10 mouse cellular contexts compared by ENCODE assay signal in the genomic region with DNA sequence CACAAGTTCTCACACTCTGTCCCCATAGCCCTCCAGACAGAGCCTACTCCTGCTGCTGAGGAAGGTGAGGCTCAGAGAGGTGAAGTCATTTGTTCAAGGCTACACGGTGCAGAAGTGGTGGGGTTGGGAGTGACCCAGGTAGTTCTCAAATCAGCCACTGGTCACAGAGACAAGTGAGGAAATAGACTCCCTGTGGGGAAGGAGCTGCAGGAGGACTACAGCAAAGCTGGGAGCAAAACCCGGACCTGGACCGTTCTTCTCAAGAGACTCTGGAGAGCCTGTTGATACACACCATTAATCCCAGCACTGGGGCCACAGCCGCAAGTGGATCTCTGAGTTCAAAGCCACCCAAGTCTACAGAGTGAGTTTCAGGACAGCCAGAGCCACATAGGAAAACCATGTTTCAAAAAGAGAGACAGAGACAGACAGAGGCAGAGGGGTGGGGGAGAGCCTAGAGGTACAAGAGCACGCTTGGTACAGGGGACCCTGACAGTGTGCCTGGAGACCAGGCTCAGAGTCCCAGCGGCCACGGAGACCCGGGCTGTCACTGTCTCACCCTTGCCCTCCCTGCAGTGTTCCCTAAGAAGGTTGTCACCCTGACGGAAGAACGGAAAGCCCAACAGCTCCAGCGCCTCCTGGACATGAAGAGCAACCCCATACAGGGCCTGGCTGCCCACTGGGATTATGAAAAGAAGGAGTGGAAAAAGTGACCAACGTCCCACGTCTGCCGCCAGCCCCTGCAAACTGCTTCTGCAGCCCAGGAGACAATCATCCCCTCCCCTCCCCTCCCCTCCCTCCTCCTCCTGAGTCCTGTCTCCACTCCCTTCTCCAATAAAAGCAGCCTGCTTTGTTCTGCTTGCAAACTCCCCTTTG. TPM values are rescaled to one million over a fixed set of nuclear protein-coding genes. Genes with fewer than 3 reads are reported as not detected.
DNase-seq lines count a peak whose midpoint lies in the region; ATAC-seq and TF ChIP-seq lines count a peak whose summit lies in the region.
"Had no signal": no experiment of that assay in that cellular context is flagged by ENCODE, and none has a peak within 500 bp of the region (broad histone marks: within the 10 kb centered on the region; RNA-seq: fewer than 3 reads in every experiment).

No protein-coding gene starts in this region.

- 4% methylated on average over 14 of the region's 14 CpGs for WGBS in hindbrain, embryonic 13.5 days
- 2% methylated on average over 14 of the region's 14 CpGs for WGBS in midbrain, embryonic 11.5 days

- H3K36me3 ChIP-seq in hindbrain, embryonic 13.5 days: no peaks in the 10 kb centered on the region
- H3K36me3 ChIP-seq in midbrain, embryonic 11.5 days (ENCODE audit: control insufficient read depth, insufficient read depth, low read length): no peaks in the 10 kb centered on the region

- peak overlapping the region; percentile 40 for H3K4me2 ChIP-seq in hindbrain, embryonic 13.5 days
- peak overlapping the region; percentile 38 for H3K4me2 ChIP-seq in midbrain, embryonic 11.5 days

- peaks cover 23% of the 10 kb centered on the region for H3K4me1 ChIP-seq in hindbrain, embryonic 13.5 days (replicated peaks)
- peaks cover 10% of the 10 kb centered on the region for H3K4me1 ChIP-seq in midbrain, embryonic 11.5 days (ENCODE audit: control insufficient read depth, insufficient read depth, low read length)

- DNase-seq in adrenal gland, postnatal 14 days: peak; percentile 54
- no peak for DNase-seq in adrenal gland, postnatal 4 days (ENCODE audit: low spot score in 2 of 2)
- DNase-seq in brain, embryonic 14.5 days (ENCODE audit: low read depth): peak; percentile 67
- peak; percentile 88 for DNase-seq in midbrain, embryonic 11.5 days (ENCODE audit: low spot score, missing footprints)
- DNase-seq in ovary, postnatal 10 days (ENCODE audit: low spot score): no peak
- DNase-seq in testis, postnatal 10 days (ENCODE audit: low spot score): no peak
- DNase-seq: cerebellum, adult 8-10 months had no signal

- H3K27ac ChIP-seq in hindbrain, embryonic 13.5 days: no peak overlapping the region
- H3K27ac ChIP-seq in midbrain, embryonic 11.5 days (ENCODE audit: low read depth, low read length): no peak overlapping the region
- H3K27ac ChIP-seq: liver, embryonic 14.5 days had no signal

- no peak; the same call in none of the 2 replicates for ATAC-seq in hindbrain, embryonic 13.5 days (ENCODE audit: low FRiP score)
- peak; percentile 29 for ATAC-seq in midbrain, embryonic 11.5 days (ENCODE audit: low FRiP score)
- ATAC-seq in CD4-positive, CD25-positive, alpha-beta regulatory T cell, adult 4 months: no peak

- H3K4me3 ChIP-seq in hindbrain, embryonic 13.5 days: 0 out of 2 replicates have a peak overlapping the region, but pooled peaks have one; percentile 7
- H3K4me3 ChIP-seq in midbrain, embryonic 11.5 days (ENCODE audit: low read depth, low read length): no peak overlapping the region

- H3K9me3 ChIP-seq in hindbrain, embryonic 13.5 days: no peaks in the 10 kb centered on the region
- no peaks in the 10 kb centered on the region for H3K9me3 ChIP-seq in midbrain, embryonic 11.5 days (ENCODE audit: control insufficient read depth, low read length)

- no peaks in the 10 kb centered on the region for H3K27me3 ChIP-seq in hindbrain, embryonic 13.5 days
- H3K27me3 ChIP-seq in midbrain, embryonic 11.5 days (ENCODE audit: control insufficient read depth, insufficient read depth, low read length): no peaks in the 10 kb centered on the region

- TF ChIP-seq POLR2A in brain, embryonic 14.5 days (IDR thresholded peaks at IDR 0.05; ENCODE audit: borderline replicate concordance, extremely low read depth, insufficient read depth, insufficient read length, poor library complexity, severe bottlenecking): no peak

- peak overlapping the region; percentile 49; the same call in 1 of the 2 replicates for H3K9ac ChIP-seq in hindbrain, embryonic 13.5 days
- H3K9ac ChIP-seq in midbrain, embryonic 11.5 days (ENCODE audit: low read length): peak overlapping the region; percentile 36; the same call in 1 of the 2 replicates
- H3K9ac ChIP-seq: liver, embryonic 14.5 days had no signal

- no peak for TF ChIP-seq CTCF in brain, embryonic 14.5 days (IDR thresholded peaks at IDR 0.05; ENCODE audit: borderline replicate concordance, extremely low read depth, insufficient read depth, insufficient read length)

RNA-seq across cellular contexts. Expression of gene Cox4i2, which starts 10.4 kb away (rescaled TPM):
- total RNA-seq in adrenal gland, postnatal 14 days (2021): 6.3 and 7.7 TPM in 2 replicates
- 1 to 10 TPM; 4.2 to 4.9 TPM for total RNA-seq in adrenal gland, postnatal 4 days (2021)
- 4.3 and 4.8 TPM in 2 replicates for polyA plus RNA-seq in brain, embryonic 14.5 days (2012; rRNA removed)
- polyA plus RNA-seq in hindbrain, embryonic 13.5 days (2015; fragmentation: Nextera tagmentation; extraction: Ambion mirVana): 4.6 and 5.4 TPM in 2 replicates
- polyA plus RNA-seq in midbrain, embryonic 11.5 days (2014; fragmentation: Nextera tagmentation; extraction: Ambion mirVana): 2.8 and 3.7 TPM in 2 replicates
- under 1 TPM in 1 of 2 experiments, not detected in 1; 0.46 TPM for polyA plus RNA-seq in CD4-positive, CD25-positive, alpha-beta regulatory T cell, adult 4 months (2017; shearing (Covaris generic))

RNA-seq across cellular contexts. Expression of gene Id1, which starts 28.4 kb away (rescaled TPM):
- 136 and 138 TPM in 2 replicates for total RNA-seq in adrenal gland, postnatal 14 days (2021)
- total RNA-seq in adrenal gland, postnatal 4 days (2021): 100 to 1,000 TPM; 103 to 129 TPM
- polyA plus RNA-seq in brain, embryonic 14.5 days (2012; rRNA removed): 126 TPM in 2 replicates
- polyA plus RNA-seq in hindbrain, embryonic 13.5 days (2015; fragmentation: Nextera tagmentation; extraction: Ambion mirVana): 68.7 and 87.0 TPM in 2 replicates
- polyA plus RNA-seq in midbrain, embryonic 11.5 days (2014; fragmentation: Nextera tagmentation; extraction: Ambion mirVana): 66.0 and 70.7 TPM in 2 replicates
- under 1 TPM; 0.75 to 0.82 TPM for polyA plus RNA-seq in CD4-positive, CD25-positive, alpha-beta regulatory T cell, adult 4 months (2017; shearing (Covaris generic))

Comparison
In these comparisons a context has a peak if more than half of its experiments do, and no peak if none do; other contexts are left out.
1. DNase-seq: peak in adrenal gland, postnatal 14 days (single experiment), brain, embryonic 14.5 days (single experiment) and midbrain, embryonic 11.5 days (single experiment); none in adrenal gland, postnatal 4 days (0 of 2), ovary, postnatal 10 days (single experiment) and testis, postnatal 10 days (single experiment).
2. RNA of gene Id1, which starts 28.4 kb away (polyA plus RNA-seq): 126 TPM in brain, embryonic 14.5 days, 68.7 to 87.0 TPM in hindbrain, embryonic 13.5 days and 66.0 to 70.7 TPM in midbrain, embryonic 11.5 days; 0.75 to 0.82 TPM in CD4-positive, CD25-positive, alpha-beta regulatory T cell, adult 4 months; every median in the first group is over 10 times any median in the second.